Mouse (Mus musculus): ENCODE data around the gene D5Ertd579e. TPM values are rescaled to one million over a fixed set of nuclear protein-coding genes. Genes with fewer than 3 reads are reported as not detected.

The D5Ertd579e gene
- polyA plus RNA-seq, 1 experiment from 2014 or later: 16.7 TPM

- 0 out of 2 replicates have a peak overlapping the region, but pooled peaks have one; percentile 24 for H3K27ac ChIP-seq
- H3K4me2 ChIP-seq (replicated peaks): no peak overlapping the region
- peaks cover 8% of the 10 kb centered on the region; the same call in 1 of the 2 replicates for H3K4me1 ChIP-seq (replicated peaks)
- H3K27me3 ChIP-seq (replicated peaks): no peaks in the 10 kb centered on the region
- no peak for ATAC-seq
- H3K9me3 ChIP-seq: no peaks in the 10 kb centered on the region
- H3K36me3 ChIP-seq: peaks cover 16% of the 10 kb centered on the region
- H3K9ac ChIP-seq: no peak overlapping the region
- 60% methylated on average over 8 of the region's 8 CpGs for WGBS
- H3K4me3 ChIP-seq (replicated peaks): no peak overlapping the region
Measured at GRCm38 (mm10) chr5:36620409-36621057, 75.3 kb downstream of the D5Ertd579e start.

GRCm38 (mm10) chr5:36618890-36619289 lies 76.9 kb downstream of the D5Ertd579e start:
- Histone ChIP-seq H3K4me2 (replicated peaks) (no peak overlapping the region), H3K36me3 (peaks cover 28% of the 10 kb centered on the region), H3K27me3 (replicated peaks) (no peaks in the 10 kb centered on the region), H3K4me1 (replicated peaks) (peaks cover 8% of the 10 kb centered on the region; the same call in 1 of the 2 replicates), H3K4me3 (replicated peaks) (no peak overlapping the region), H3K9me3 (no peaks in the 10 kb centered on the region), H3K27ac (no peak overlapping the region), H3K9ac (no peak overlapping the region)
- WGBS: 75% methylated on average over 5 of the region's 5 CpGs
- ATAC-seq: no peak

- peaks cover 8% of the 10 kb centered on the region; the same call in 1 of the 2 replicates for H3K4me1 ChIP-seq (replicated peaks)
- no peak overlapping the region for H3K4me2 ChIP-seq (replicated peaks)
- WGBS: 57% methylated on average over 4 of the region's 4 CpGs
- H3K9me3 ChIP-seq: no peaks in the 10 kb centered on the region
- H3K36me3 ChIP-seq: peaks cover 32% of the 10 kb centered on the region
- ATAC-seq: no peak
- no peak overlapping the region for H3K27ac ChIP-seq
- H3K9ac ChIP-seq: no peak overlapping the region
- H3K4me3 ChIP-seq (replicated peaks): no peak overlapping the region
- H3K27me3 ChIP-seq (replicated peaks): no peaks in the 10 kb centered on the region
Measured at GRCm38 (mm10) chr5:36618356-36618755, 77.5 kb downstream of the D5Ertd579e start.

GRCm38 (mm10) chr5:36614124-36614523 lies 81.7 kb downstream of the D5Ertd579e start:
- no peak for ATAC-seq
- H3K4me3 ChIP-seq (replicated peaks): no peak overlapping the region
- no peaks in the 10 kb centered on the region; the same call in 1 of the 2 replicates for H3K4me1 ChIP-seq (replicated peaks)
- no peak overlapping the region for H3K27ac ChIP-seq
- 85% methylated on average over 4 of the region's 4 CpGs for WGBS
- H3K9ac ChIP-seq: no peak overlapping the region
- H3K27me3 ChIP-seq (replicated peaks): no peaks in the 10 kb centered on the region
- peaks cover 32% of the 10 kb centered on the region for H3K36me3 ChIP-seq
- no peak overlapping the region for H3K4me2 ChIP-seq (replicated peaks)
- no peaks in the 10 kb centered on the region for H3K9me3 ChIP-seq

GRCm38 (mm10) chr5:36608939-36609499 lies 86.8 kb downstream of the D5Ertd579e start:
- WGBS: 74% methylated on average over 2 of the region's 2 CpGs
- Histone ChIP-seq H3K36me3 (peaks cover 16% of the 10 kb centered on the region; the same call in 1 of the 2 replicates), H3K4me2 (replicated peaks) (no peak overlapping the region), H3K9me3 (no peaks in the 10 kb centered on the region), H3K27ac (no peak overlapping the region), H3K27me3 (replicated peaks) (no peaks in the 10 kb centered on the region), H3K4me3 (replicated peaks) (no peak overlapping the region), H3K4me1 (replicated peaks) (no peaks in the 10 kb centered on the region; the same call in 1 of the 2 replicates), H3K9ac (no peak overlapping the region)
- peak; percentile 84 for ATAC-seq

- no peak for ATAC-seq
- H3K9me3 ChIP-seq: no peaks in the 10 kb centered on the region
- no peak overlapping the region for H3K9ac ChIP-seq
- H3K27ac ChIP-seq: no peak overlapping the region
- no peak overlapping the region for H3K4me2 ChIP-seq (replicated peaks)
- no peaks in the 10 kb centered on the region for H3K4me1 ChIP-seq (replicated peaks)
- peaks cover 26% of the 10 kb centered on the region; the same call in 1 of the 2 replicates for H3K36me3 ChIP-seq
- WGBS: 74% methylated on average over 5 of the region's 5 CpGs
- no peaks in the 10 kb centered on the region for H3K27me3 ChIP-seq (replicated peaks)
- no peak overlapping the region for H3K4me3 ChIP-seq (replicated peaks)
Measured at GRCm38 (mm10) chr5:36603031-36603430, 92.8 kb downstream of the D5Ertd579e start.

- no peak for ATAC-seq
Measured at GRCm38 (mm10) chr5:36602028-36602427, 93.8 kb downstream of the D5Ertd579e start.

GRCm38 (mm10) chr5:36601492-36601891 lies 94.3 kb downstream of the D5Ertd579e start:
- Histone ChIP-seq H3K27ac (no peak overlapping the region), H3K9ac (no peak overlapping the region), H3K27me3 (replicated peaks) (no peaks in the 10 kb centered on the region), H3K36me3 (peaks cover 26% of the 10 kb centered on the region; the same call in 1 of the 2 replicates), H3K9me3 (no peaks in the 10 kb centered on the region), H3K4me2 (replicated peaks) (no peak overlapping the region), H3K4me3 (replicated peaks) (no peak overlapping the region), H3K4me1 (replicated peaks) (no peaks in the 10 kb centered on the region)
- WGBS: 90% methylated on average over 7 of the region's 7 CpGs
- no peak for ATAC-seq

More at GRCm38 (mm10) chr5:36602028-36602427, 93.8 kb downstream of the D5Ertd579e start:
- Histone ChIP-seq H3K36me3 (peaks cover 26% of the 10 kb centered on the region; the same call in 1 of the 2 replicates), H3K4me2 (replicated peaks) (no peak overlapping the region), H3K27me3 (replicated peaks) (no peaks in the 10 kb centered on the region), H3K4me1 (replicated peaks) (no peaks in the 10 kb centered on the region), H3K4me3 (replicated peaks) (no peak overlapping the region), H3K9me3 (no peaks in the 10 kb centered on the region), H3K27ac (no peak overlapping the region), H3K9ac (no peak overlapping the region)
- WGBS: 91% methylated on average over 9 of the region's 9 CpGs

- Histone ChIP-seq H3K4me1 (replicated peaks) (no peaks in the 10 kb centered on the region), H3K9me3 (no peaks in the 10 kb centered on the region), H3K27me3 (replicated peaks) (no peaks in the 10 kb centered on the region), H3K4me2 (replicated peaks) (no peak overlapping the region), H3K9ac (no peak overlapping the region), H3K4me3 (replicated peaks) (no peak overlapping the region), H3K36me3 (peaks cover 15% of the 10 kb centered on the region; the same call in 1 of the 2 replicates), H3K27ac (no peak overlapping the region)
- ATAC-seq: no peak
- 86% methylated on average over 1 of the region's 1 CpGs for WGBS
Measured at GRCm38 (mm10) chr5:36598883-36599282, 96.9 kb downstream of the D5Ertd579e start.

- H3K4me2 ChIP-seq (replicated peaks): no peak overlapping the region
- ATAC-seq: peak; percentile 37; the same call in 1 of the 2 replicates
- no peaks in the 10 kb centered on the region for H3K27me3 ChIP-seq (replicated peaks)
Measured at GRCm38 (mm10) chr5:36597653-36598052, 98.2 kb downstream of the D5Ertd579e start.

GRCm38 (mm10) chr5:36596225-36596624 lies 99.6 kb downstream of the D5Ertd579e start:
- Histone ChIP-seq H3K4me3 (replicated peaks) (no peak overlapping the region), H3K9me3 (no peaks in the 10 kb centered on the region), H3K4me2 (replicated peaks) (no peak overlapping the region), H3K27me3 (replicated peaks) (no peaks in the 10 kb centered on the region), H3K9ac (no peak overlapping the region), H3K27ac (no peak overlapping the region), H3K4me1 (replicated peaks) (no peaks in the 10 kb centered on the region), H3K36me3 (0 out of 2 replicates have a peak, but pooled peaks cover 2% of the 10 kb centered on the region)
- no peak for ATAC-seq
- WGBS: 65% methylated on average over 5 of the region's 5 CpGs

More at GRCm38 (mm10) chr5:36597653-36598052, 98.2 kb downstream of the D5Ertd579e start:
- no peak overlapping the region for H3K9ac ChIP-seq
- H3K4me3 ChIP-seq (replicated peaks): no peak overlapping the region
- H3K27ac ChIP-seq: no peak overlapping the region
- H3K36me3 ChIP-seq: 0 out of 2 replicates have a peak, but pooled peaks cover 15% of the 10 kb centered on the region
- 31% methylated on average over 4 of the region's 4 CpGs for WGBS
- H3K4me1 ChIP-seq (replicated peaks): no peaks in the 10 kb centered on the region
- no peaks in the 10 kb centered on the region for H3K9me3 ChIP-seq

- H3K4me2 ChIP-seq (replicated peaks): no peak overlapping the region
- H3K27me3 ChIP-seq (replicated peaks): no peaks in the 10 kb centered on the region
- no peak for ATAC-seq
- no peaks in the 10 kb centered on the region for H3K36me3 ChIP-seq
- no peaks in the 10 kb centered on the region for H3K4me1 ChIP-seq (replicated peaks)
- 23% methylated on average over 3 of the region's 3 CpGs for WGBS
- H3K9me3 ChIP-seq: no peaks in the 10 kb centered on the region
- no peak overlapping the region for H3K9ac ChIP-seq
- no peak overlapping the region for H3K4me3 ChIP-seq (replicated peaks)
- H3K27ac ChIP-seq: no peak overlapping the region
Measured at GRCm38 (mm10) chr5:36595115-36595514, 100.7 kb downstream of the D5Ertd579e start.
